Mouse (Mus musculus) midbrain, embryonic 16.5 days (tissue): ENCODE measurements around the gene Uncx. TPM values are rescaled to one million over a fixed set of nuclear protein-coding genes. Genes with fewer than 3 reads are reported as not detected.

Source experiments
- ATAC-seq: fragments of 200-750 bp; cut with Nextera tagmentation; 2 replicates; pipeline ENCODE4 v1.8.0; 2017; ENCODE audit warnings: moderate TSS enrichment
- H3K27ac ChIP-seq: fragments of 300-500 bp; sonication (generic); 2 replicates; pipeline ENCODE4 v1.5.1; 2014; ENCODE audit warnings: mild to moderate bottlenecking, low read length, mixed read lengths
- H3K27me3 ChIP-seq: fragments of 300-500 bp; sonication (generic); 2 replicates; pipeline ENCODE4 v1.6.1; 2014; ENCODE audit warnings: low read depth, low read length, mixed read lengths; ENCODE audit not compliant: control insufficient read depth, insufficient read depth
- H3K36me3 ChIP-seq: fragments of 300-500 bp; sonication (generic); 2 replicates; pipeline ENCODE4 v1.6.1; 2014; ENCODE audit warnings: mild to moderate bottlenecking, low read length, moderate library complexity, mixed read lengths; ENCODE audit not compliant: control insufficient read depth, insufficient read depth
- H3K4me1 ChIP-seq: fragments of 300-500 bp; sonication (generic); 2 replicates; pipeline ENCODE4 v1.6.1; 2014; ENCODE audit warnings: mild to moderate bottlenecking, low read length, mixed read lengths; ENCODE audit not compliant: control insufficient read depth, insufficient read depth
- H3K4me2 ChIP-seq: fragments of 300-500 bp; sonication (generic); 2 replicates; pipeline ENCODE4 v1.6.1; 2014; ENCODE audit warnings: mild to moderate bottlenecking, low read length, mixed read lengths
- H3K4me3 ChIP-seq: fragments of 300-500 bp; sonication (generic); 2 replicates; pipeline ENCODE4 v1.5.1; 2014; ENCODE audit warnings: low read depth, mild to moderate bottlenecking, low read length, moderate library complexity, mixed read lengths
- H3K9ac ChIP-seq: fragments of 300-500 bp; sonication (generic); 2 replicates; pipeline ENCODE4 v1.6.1; 2014; ENCODE audit warnings: low read depth, low read length, mixed read lengths
- H3K9me3 ChIP-seq: fragments of 300-500 bp; sonication (generic); replicated peaks from 2 replicates; pipeline ENCODE4 v1.6.1; 2014; ENCODE audit warnings: mild to moderate bottlenecking, low read length, mixed read lengths; ENCODE audit not compliant: control insufficient read depth, poor library complexity, severe bottlenecking
- WGBS: fragments of 180-500 bp; shearing (Covaris S2); extraction: QIAGEN DNeasy Blood & Tissue Kit; methylation state at CpG from one replicate; pipeline ENCODE4 v1.1.7; 2014; 5-methylcytosine and 5-hydroxymethylcytosine counted together
- polyA plus RNA-seq: library from polyadenylated mRNA; unstranded; fragments of >200 nt; fragmentation: Nextera tagmentation; extraction: Ambion mirVana; gene quantifications from 2 replicates; pipeline ENCODE4 v1.2.1, GENCODE M21; 2015

The Uncx gene
- polyA plus RNA-seq, 1 experiment from 2014 or later, result 22.5 TPM

DNA sequence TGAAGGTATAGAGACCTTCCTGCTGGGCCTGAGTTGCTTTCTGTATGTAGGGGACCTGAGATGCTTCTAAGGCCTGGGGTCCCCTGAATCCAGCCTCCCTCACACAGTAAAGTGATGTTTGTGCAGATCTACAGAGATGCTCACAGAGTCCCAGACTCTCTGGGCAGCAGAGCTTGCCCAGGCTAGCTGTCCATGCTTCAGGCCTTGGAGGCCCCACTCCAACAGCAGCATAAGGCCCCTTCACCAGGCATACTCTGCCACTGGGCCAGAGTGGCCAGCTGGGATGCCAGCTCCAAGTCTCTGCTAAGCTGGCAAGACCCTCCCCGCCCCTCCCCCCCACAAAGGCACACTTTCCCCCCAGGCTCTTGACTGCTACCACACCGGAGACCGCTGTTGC lies 5.6 kb upstream of the Uncx start:
- Histone ChIP-seq H3K4me3 (no peak overlapping the region), H3K4me1 (peaks cover 16% of the 10 kb centered on the region), H3K4me2 (no peak overlapping the region), H3K9ac (no peak overlapping the region), H3K27me3 (peaks cover 21% of the 10 kb centered on the region), H3K36me3 (no peaks in the 10 kb centered on the region), H3K27ac (peak overlapping the region; percentile 31; the same call in 1 of the 2 replicates), H3K9me3 (no peaks in the 10 kb centered on the region)
- WGBS, result 14% methylated on average over 3 of the region's 3 CpGs
- ATAC-seq, result no peak

DNA sequence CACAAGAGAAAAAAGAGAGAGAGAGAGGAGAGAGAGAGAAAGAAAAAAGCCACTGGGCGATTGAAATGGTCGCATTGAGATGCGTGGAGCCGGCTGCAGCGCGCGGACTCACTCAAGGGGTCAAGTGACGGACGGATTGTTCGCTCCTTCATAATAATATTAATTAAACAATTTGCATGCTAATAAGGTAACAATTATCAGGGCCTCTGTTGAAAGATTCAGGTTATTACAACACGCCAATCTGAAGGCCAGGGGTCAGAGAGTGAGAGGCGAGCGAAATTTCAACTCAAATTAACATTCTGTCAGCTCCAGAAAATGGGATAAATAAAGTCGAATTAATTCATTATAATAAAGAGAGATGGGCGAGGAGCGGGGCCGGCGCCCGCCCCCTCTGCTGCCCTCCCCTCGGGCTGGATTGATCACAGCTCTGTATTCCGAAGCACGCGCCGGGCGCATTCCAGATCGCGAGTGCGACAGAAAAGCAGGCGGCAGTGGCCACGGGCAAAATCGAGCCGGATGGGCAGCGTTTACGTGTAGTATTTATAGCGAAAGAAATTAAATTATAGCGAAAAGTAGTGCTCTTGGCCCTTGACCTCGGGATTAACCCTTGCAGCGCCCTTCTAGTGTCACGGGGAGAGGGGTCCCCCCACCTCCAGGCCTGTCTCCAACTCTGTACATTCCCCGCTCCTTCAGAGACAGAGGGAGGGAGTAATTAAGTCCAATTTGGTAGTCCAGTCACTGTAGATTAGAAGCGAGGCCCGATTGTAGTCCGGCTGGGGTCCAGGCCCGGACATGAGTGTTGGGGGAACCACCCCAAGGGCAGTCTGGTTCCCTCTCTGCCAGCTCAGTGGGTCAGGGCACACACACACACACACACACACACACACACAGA lies 1.9 kb upstream of the Uncx start:
- 1% methylated on average over 44 of the region's 44 CpGs for WGBS
- Histone ChIP-seq H3K27me3 (peaks cover 24% of the 10 kb centered on the region), H3K9ac (peak overlapping the region; percentile 7; the same call in 1 of the 2 replicates), H3K9me3 (no peaks in the 10 kb centered on the region), H3K27ac (peak overlapping the region; percentile 86), H3K4me1 (peaks cover 13% of the 10 kb centered on the region), H3K4me2 (peak overlapping the region; percentile 42), H3K36me3 (no peaks in the 10 kb centered on the region), H3K4me3 (peak overlapping the region; percentile 30)
- ATAC-seq, result no peak

DNA sequence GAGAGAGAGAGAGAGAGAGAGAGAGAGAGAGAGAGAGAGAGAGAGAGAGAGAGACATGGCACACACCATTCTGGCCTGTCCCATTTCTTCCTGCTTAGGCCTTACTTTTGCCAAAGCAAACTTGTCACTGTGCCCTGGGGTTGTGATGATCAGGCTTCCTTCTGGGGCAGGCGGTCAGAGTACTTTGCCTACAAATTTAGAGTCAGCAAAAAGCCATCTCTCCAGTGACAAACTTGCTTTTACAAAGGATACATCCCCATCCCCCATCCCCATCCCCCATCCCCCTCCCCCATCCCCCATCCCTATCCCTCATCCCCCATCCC lies 1.3 kb upstream of the Uncx start:
- H3K4me1 ChIP-seq, result peaks cover 9% of the 10 kb centered on the region; the same call in 1 of the 2 replicates
- H3K27me3 ChIP-seq, result peaks cover 26% of the 10 kb centered on the region
- 0% methylated on average over 1 of the region's 1 CpGs for WGBS
- ATAC-seq, result no peak
- H3K4me3 ChIP-seq, result no peak overlapping the region
- H3K9ac ChIP-seq, result no peak overlapping the region; the same call in 1 of the 2 replicates
- H3K4me2 ChIP-seq, result peak overlapping the region; percentile 61; the same call in 1 of the 2 replicates
- H3K27ac ChIP-seq, result peak overlapping the region; percentile 86
- no peaks in the 10 kb centered on the region for H3K36me3 ChIP-seq
- H3K9me3 ChIP-seq, result no peaks in the 10 kb centered on the region

DNA sequence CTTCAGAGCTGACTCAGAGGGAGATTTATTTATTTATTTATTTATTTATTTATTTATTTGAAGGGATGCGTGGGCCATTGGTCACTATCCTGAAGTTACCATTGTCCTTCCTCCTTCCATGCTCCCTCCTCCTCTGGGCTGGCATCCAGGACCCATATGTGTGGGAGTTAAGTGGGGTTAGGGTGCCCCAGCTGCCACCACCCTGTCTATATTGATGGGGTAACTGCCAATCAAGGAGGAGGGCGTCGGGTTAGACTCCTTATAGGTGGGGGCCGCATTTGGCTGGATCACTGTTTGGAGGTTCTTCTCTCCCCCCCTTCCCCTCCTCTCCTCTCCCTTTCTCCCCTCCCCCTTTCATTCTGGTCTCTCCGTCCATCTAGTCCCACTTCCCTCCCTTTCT lies 738 bp upstream of the Uncx start:
- H3K9me3 ChIP-seq, result no peaks in the 10 kb centered on the region
- ATAC-seq, result no peak
- no peak overlapping the region for H3K9ac ChIP-seq
- peak overlapping the region; percentile 82 for H3K27ac ChIP-seq
- H3K36me3 ChIP-seq, result no peaks in the 10 kb centered on the region
- peaks cover 4% of the 10 kb centered on the region; the same call in 1 of the 2 replicates for H3K4me1 ChIP-seq
- peak overlapping the region; percentile 52 for H3K4me3 ChIP-seq
- peaks cover 28% of the 10 kb centered on the region for H3K27me3 ChIP-seq
- peak overlapping the region; percentile 61 for H3K4me2 ChIP-seq
- 0% methylated on average over 5 of the region's 5 CpGs for WGBS

DNA sequence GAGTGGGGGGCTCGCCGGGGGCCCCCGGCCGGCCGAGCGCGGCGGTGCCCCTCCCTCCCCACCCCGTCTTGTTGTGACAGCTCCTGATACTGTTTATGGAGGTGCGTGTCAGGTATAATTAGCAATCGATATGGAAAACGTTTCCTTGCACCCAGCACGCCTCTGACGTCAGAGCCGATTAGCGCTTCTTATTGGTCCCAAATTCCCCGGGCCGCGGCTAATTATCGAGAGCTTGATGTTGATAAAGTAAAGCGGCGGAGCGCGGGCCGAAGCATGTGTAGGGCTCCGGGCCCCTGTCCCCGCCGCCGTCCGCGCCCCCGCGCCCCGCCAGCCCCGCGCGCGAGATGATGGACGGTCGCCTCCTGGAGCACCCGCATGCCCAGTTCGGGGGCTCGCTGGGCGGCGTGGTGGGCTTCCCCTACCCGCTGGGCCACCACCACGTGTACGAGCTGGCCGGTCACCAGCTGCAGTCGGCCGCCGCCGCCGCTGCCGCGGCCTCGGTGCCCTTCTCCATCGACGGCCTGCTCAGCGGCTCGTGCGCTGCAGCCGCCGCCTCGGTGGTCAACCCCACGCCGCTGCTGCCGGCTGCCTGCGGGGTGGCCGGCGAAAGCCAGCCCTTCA lies 466 bp downstream of the Uncx start:
- peak overlapping the region; percentile 52 for H3K4me3 ChIP-seq
- peak overlapping the region; percentile 61 for H3K4me2 ChIP-seq
- ATAC-seq, result no peak
- H3K9ac ChIP-seq, result peak overlapping the region; percentile 72
- WGBS, result under 1% methylated on average over 71 of the region's 71 CpGs
- peaks cover 3% of the 10 kb centered on the region; the same call in 1 of the 2 replicates for H3K4me1 ChIP-seq
- peaks cover 19% of the 10 kb centered on the region for H3K27me3 ChIP-seq
- H3K36me3 ChIP-seq, result no peaks in the 10 kb centered on the region
- peak overlapping the region; percentile 82 for H3K27ac ChIP-seq
- H3K9me3 ChIP-seq, result no peaks in the 10 kb centered on the region

DNA sequence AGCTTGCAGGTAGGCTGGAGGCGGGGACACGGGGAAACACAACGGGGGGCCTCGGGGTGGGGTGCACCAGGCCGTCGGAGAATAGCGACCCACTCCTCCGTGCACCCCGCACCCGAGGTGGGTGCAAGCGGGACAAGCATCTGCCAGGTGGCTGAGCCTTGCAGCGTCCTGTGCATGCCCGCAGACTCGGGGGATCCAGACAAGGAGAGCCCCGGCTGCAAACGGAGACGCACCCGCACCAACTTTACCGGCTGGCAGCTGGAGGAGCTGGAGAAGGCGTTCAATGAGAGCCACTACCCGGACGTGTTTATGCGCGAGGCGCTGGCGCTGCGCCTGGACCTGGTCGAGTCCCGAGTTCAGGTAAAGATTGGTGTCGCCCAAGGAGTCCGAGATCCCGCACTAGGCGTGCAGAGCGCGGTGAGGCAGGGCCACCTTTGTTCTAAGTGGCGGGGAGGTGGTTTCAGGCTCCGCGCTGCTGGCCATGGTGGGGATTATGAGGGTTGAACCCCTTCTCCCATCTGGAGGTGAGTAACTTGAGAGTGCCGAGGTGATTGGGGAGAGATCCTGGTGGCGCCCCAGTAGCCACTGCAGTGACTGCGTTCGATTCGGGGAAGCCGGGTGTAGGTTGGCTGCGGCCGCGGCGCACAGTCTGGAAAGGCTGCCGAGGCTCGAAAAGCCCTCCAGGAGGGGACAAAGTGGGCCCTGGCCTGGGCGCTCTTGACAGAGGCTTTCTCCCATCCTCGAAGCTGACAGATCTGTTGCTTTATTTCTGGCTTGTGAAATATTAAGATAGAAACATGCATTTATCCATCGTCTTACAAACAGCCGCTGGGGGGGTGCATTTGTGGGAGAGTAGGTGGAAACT lies 1.2 kb downstream of the Uncx start:
- no peak for ATAC-seq
- Histone ChIP-seq H3K4me2 (peak overlapping the region; percentile 61), H3K27me3 (peaks cover 19% of the 10 kb centered on the region), H3K4me1 (peaks cover 3% of the 10 kb centered on the region; the same call in 1 of the 2 replicates), H3K9ac (peak overlapping the region; percentile 72), H3K9me3 (no peaks in the 10 kb centered on the region), H3K27ac (peak overlapping the region; percentile 82), H3K36me3 (no peaks in the 10 kb centered on the region), H3K4me3 (peak overlapping the region; percentile 52)
- WGBS, result under 1% methylated on average over 54 of the region's 54 CpGs

DNA sequence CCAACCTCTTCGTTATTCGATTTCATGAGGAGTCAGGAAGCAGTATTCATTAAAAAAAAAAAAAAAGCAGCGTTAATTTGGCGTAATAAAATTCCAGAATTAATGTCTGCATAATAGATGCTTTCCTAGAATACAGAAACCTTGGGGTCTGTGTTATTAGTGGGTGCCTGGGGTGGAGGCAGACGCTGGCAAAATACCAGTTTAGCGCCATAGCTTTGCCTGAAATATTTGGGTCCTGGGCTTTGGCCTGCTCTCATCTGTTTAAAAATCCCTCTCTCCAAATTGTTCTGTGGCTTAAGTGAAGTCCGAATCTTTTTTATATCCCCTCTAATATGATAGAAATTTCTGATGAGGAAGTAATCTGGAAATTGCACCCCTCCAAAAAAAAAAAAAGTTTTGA lies 1.9 kb downstream of the Uncx start:
- peak overlapping the region; percentile 72 for H3K9ac ChIP-seq
- peaks cover 3% of the 10 kb centered on the region; the same call in 1 of the 2 replicates for H3K4me1 ChIP-seq
- no peak for ATAC-seq
- H3K36me3 ChIP-seq, result no peaks in the 10 kb centered on the region
- 2% methylated on average over 7 of the region's 7 CpGs for WGBS
- no peak overlapping the region for H3K27ac ChIP-seq
- H3K4me2 ChIP-seq, result peak overlapping the region; percentile 61
- peak overlapping the region; percentile 52 for H3K4me3 ChIP-seq
- peaks cover 22% of the 10 kb centered on the region for H3K27me3 ChIP-seq
- no peaks in the 10 kb centered on the region for H3K9me3 ChIP-seq

DNA sequence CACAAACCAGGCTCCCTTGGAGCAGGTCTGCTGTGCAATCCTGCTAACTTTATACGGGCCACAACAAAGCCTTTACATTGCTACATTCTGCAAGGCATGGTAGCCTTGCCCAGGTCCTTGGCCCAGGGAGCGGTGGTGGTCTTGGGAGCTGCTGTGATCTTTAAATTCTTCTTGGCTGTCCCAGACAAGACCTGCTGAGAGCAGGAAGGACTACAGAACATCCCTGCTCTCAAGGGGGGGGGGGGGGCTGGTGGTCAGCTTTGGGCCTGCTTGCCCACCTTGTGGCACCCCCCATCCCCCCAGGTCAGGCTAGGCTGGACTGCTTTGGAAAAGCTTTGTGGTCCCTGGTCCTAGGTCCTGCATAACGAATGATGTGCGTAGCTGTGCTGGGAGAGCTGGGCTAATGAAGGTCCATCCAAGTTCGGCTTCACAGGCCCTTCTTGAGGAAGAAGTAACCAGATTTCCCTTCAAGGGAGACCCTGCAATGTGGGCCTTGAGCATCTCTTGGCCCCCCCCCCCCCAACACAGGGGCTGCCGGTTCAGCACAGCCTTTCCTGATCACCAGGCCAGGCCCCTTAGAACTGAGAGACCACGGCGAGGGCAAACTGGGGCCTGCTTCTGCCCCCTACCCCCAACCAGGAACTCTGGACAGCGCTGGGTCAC lies 2.5 kb downstream of the Uncx start:
- Histone ChIP-seq H3K4me3 (peak overlapping the region; percentile 52), H3K9me3 (no peaks in the 10 kb centered on the region), H3K36me3 (no peaks in the 10 kb centered on the region), H3K9ac (peak overlapping the region; percentile 67), H3K4me2 (peak overlapping the region; percentile 61), H3K4me1 (peaks cover 3% of the 10 kb centered on the region; the same call in 1 of the 2 replicates), H3K27ac (peak overlapping the region; percentile 87), H3K27me3 (peaks cover 22% of the 10 kb centered on the region)
- WGBS, result 0% methylated on average over 9 of the region's 9 CpGs
- ATAC-seq, result no peak
